Mouse (Mus musculus) liver, embryonic 14.5 days (tissue): ENCODE results near the gene Nceh1.

ENCODE experiments used
- CTCF ChIP-seq: IDR thresholded peaks from 2 replicates; pipeline ENCODE4 v1.5.1; 2016; ENCODE audit warnings: antibody characterized with exemption, low read depth, control low read depth
- EP300 ChIP-seq: IDR thresholded peaks from 2 replicates; pipeline ENCODE4 v1.6.1; 2016; ENCODE audit warnings: antibody characterized with exemption, low read depth

GRCm38 (mm10) chr3:27197816-27198215 lies 15.1 kb downstream of the Nceh1 start:
- TF ChIP-seq CTCF (no peak), EP300 (no peak)
